Mouse (Mus musculus) adrenal gland, adult (tissue): ENCODE measurements around the gene Tenm4.

Experiments
- DNase-seq, 2 experiments: peaks; one replicate each; pipeline ENCODE4 v3.0.0; 2022 to 2023; ENCODE audit warnings: low spot score in 1 of 2; ENCODE audit not compliant: inconsistent age in 2 of 2

Gene Tenm4

DNA sequence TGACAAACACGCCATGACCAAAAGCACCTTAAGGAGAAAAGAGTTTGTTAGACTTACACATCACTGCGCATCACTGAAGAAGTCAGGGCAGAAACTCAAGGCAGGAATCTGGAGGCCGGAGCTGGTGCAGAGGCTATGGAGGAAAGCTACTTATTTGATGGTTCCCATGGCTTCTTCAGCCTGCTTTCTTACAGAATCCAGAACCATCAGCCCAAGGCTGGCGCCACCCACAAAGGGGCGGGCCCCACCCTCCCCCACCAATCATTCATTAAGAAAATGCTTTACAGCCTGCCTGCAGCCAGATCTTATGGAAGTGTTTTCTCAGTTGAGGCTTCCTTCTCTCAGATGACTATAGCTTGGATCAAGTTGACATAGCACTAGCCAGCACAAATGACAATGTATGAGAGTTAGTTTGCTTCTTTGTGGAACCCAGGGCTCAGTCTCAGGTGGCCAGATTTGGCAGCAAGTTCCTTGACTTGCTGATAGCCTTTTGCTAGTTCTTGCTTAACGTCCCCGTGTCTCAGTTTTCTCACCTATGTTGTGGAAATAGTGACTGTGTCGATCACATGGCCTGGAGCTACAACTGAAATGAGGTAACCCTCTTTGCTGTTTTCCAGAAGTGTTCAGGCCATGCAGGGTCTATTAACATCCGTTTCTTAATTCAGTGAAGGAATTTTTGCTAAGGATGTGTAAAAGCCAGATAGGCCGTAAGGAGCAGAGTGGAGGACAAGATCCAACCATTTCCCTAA lies 32.9 kb downstream of the Tenm4 start:
- no peak for DNase-seq

DNA sequence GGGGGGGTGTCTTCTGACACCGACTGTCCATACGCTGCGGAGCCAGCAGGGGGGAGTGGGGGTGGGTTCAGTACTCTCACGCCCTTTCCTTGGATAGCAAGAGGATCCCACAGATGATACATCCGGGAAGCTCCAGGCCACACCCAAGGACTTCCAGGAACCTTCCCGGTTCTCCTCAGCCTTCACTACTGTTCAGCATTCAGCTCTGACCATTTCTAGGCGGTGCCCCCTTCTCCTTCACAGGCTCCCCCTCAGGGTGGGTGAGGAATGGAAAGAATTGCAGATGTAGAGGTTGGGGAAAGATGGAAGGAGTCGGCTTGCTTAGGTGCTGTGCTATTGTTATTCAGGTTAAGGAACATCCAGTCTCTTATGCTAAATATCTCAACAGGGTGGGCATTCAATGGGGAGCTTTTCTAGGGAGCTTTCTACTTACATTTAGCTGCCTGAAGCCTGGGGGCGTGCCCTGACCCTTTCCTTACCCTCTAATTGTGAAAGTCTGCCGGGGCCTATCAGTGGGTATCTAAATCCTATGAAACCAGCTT lies 33.8 kb downstream of the Tenm4 start:
- no peak for DNase-seq

DNA sequence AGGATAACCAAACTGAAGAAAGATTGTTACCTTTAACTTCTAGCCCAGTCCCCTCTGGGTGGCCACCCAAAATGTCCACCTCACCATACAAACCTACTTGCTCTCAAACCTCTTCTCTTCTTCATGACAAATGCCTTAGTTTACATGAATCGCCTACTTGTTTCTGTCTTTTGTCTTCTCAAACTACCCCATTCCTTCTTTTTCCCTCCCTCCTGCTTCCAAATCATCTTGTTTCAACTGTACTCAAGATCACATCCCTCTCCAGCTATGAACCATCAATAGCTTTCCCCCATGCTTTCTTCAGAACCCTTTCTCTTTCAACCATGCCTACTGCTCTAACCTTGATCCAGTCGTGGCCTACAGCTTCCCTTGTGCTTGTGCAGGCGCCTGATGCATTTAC lies 36.0 kb downstream of the Tenm4 start:
- DNase-seq, result no peak

DNA sequence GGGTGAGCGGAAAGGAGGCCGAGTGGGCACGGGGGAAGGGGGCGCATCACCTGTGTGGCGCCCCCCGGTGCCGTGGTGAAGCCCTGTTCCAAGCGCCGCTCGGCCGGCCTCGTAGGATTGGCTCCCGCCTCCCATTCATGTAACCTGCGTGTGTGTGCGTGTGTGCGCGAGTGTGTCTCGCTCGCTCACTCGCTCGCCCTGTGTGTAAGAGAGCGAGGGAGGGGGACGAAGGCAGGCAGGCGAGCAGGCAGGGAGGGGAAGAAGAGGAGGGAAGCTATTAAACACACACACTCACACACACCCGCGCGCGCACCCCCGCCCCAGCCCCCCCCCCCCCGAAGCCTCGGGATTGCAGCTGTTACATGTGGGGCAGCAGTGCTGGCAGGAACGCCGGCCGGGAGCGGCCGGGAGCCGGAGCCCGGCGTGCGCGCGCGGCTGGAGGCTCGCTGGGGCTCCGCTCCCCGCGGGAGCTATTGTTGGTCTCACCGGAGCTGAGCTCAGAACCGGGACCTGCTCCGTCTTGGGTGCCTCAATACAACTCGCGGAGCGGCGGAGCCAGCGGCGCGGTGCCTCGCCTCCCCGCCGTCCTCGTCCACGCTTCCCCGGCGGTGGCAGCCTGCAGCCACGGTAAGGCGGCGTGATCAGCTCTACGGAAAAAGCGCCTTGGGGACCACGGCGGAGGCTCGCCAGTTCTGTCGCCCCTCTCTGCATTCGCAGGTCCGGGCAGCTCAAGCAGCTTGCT lies 38.9 kb downstream of the Tenm4 start:
- peak; percentile 36 to 89 for DNase-seq

DNA sequence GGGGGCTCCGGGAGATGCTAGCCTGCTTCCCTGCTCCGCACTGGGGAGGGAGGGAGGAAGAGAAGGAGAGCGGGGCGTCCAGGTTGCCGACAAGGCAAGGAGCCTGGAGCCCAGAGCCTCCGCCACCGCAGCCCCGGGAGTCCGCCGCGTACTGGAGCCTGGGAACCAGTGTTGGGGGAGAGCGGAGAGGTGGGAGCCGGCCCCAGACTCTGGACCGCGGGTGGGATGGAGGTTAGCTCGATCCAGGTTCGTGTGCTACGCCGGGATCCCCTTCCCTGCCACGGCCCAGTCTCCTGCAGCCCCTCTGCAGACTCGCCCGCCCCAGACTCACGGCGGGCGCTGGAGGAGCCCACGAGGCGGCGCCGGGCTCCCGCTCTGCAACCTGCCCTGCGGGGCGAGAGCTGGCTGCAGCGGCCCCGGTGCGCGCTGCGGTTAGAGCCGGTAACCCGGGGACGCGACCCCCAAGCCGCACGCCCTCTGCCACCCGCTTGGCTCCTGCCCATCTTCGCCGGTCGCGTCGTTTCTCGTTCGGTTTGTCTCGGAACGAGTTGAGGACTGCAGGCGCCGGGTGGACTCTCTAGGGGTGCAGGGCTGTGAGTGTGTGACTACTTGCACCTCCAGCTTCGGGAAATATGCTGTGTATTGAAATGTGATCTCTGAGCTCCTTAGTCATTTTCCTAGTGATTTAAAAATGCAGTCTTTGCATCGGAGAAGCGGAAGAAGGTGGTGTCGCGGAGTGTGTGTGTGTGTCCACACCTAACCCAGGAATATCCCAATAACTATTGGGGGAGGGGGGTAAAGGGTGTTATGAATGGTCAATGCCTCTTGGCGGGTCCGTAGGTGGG lies 39.7 kb downstream of the Tenm4 start:
- DNase-seq, result peak; percentile 36 to 82

DNA sequence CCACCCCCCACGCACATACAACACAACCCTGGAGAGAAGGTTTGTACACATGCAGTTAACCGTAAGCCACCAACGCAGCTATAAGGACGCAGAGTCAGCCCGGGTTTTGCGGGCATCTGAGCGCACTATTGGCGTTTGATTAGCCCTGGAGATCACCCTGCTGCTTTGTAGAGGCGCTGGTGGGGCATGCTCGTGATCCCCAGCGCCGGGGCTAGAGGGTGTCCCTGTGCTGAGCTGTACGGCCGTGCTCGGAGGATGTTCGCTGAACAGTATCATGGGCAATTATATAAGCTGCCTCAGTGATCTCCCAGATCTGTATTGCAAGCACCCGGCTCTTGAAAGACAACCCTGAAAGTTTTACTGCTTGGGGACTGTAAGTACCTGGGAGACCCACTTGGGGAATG lies 40.6 kb downstream of the Tenm4 start:
- peak; percentile 10 to 74 for DNase-seq

DNA sequence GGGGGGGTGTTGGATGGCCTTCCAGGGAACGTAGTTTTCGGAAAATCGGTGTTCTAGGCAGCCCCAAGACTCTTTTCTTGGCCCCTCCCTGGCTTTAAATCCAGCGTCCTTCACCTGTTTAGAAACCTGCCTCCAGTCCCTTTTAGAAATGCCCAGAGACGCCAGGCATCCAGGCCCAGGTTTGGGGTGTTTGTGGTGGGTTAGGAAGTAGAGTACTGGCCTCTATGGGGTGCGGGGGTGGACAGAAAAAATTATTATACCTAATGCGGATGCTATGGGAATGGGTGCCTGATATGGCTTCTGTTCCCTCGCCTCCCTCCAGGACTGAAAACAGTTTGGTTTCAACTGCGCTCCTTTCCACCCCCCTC lies 41.2 kb downstream of the Tenm4 start:
- DNase-seq, result no peak

DNA sequence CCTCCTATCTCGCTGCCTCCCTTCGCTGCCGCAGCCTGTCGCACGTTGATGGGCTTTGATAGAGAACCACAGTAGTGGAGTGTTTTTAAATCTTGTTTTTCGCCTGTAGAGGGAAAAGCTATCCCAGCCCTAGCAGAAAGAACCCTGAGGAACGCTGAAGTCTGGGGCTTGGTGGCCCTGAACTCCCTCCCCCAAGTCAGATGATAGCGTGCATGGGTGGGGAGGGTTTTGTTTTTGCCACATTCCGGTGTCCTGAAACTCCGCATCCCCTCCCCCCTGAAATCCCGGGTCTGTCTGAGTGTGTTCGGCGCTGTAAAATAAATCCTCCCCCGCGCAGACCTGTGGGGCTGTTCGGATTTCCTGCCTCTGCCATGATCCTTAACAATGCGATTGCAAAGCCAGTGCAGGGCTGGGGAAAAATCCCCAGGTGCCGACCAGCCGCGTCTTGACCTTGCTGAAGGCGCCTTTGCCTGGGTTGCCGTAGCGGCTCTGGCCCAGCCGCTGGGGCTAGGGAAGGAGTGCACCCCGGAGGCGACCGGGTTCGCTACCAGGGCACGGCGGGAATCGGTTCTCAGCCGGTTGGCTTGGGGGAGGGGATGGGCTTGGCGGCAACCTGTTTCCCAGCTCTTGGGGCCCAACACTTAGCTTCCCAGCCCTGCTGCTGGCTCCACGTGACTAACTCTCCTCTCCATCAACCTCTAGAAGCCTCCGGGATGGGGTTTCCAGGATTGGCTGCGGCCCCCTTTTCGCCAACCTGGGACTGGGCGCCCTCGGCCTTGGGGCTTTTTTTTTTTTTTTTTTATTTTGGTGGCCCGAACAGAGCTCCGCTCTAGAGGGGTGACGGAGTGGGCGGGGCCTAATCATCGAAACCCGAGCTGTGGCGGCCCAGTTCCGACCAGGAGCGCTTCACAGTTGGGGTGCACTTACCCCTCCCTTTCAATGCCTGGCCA lies 41.8 kb downstream of the Tenm4 start:
- peak; percentile 42 to 77 for DNase-seq

DNA sequence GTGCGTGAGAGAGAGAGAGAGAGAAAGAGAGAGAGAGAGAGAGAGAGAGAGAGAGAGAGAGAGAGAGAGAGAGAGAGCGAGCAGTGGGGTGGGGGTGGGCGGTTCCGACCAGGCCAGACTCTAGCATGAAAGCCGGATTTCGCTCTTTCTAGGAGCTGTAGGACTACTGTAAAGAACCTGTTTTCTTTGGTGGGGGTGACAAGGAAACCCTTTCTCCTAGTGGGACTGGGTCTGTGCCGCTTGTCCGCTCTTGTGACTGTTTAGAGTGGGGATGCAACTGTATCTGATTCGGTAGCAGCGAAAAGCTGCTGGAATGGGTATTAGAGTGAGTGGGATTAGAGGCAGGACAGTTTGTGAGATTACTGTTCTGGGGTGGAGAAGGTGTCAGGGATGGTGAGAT lies 42.7 kb downstream of the Tenm4 start:
- DNase-seq, result no peak

DNA sequence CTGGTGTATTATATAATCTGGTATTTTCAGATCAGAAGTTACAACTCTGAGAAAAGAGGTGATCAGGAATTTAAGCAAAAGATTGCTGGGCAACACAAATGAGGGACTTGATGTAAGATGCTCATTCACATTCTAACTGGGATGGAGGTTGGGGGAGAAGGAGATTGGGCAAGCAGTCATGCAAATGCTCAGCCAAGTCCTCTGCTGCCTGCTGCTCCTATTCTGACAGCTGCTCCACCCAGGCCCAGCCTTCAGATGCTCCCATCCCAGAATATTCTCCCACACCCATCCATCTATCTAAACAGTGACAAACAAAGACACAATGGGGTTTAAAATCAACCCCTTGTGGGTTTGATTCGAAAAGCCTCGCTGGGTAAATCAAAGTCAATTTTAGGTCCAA lies 43.8 kb downstream of the Tenm4 start:
- no peak for DNase-seq

DNA sequence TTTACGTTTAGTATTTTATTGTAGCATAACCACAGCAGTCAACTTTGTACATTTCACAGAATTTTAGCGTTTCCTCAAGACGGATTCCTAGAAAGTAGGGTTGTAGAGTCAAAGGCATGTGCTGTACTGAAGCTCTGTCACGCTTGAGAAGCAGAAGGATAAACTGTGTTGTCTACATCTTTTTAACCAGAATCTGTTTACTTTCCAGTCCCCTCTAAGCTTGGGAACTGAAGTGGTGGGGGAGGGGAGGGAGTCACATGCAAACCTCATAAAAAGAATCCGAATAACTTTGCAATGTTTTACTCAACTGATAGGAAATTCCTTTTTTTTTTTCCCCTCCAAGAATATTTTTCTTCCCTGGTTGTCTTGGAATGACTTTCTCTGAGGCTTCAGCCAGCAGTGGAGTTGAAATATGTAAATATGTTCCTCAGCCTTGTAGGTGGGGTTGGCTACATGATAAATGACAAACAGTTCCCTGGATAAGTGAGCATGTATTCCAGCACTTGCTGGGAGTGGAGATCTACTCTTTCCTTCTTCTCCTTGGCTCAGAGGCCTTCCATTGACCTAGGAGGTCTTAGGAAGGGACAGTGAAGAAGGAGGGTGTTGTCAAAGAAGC lies 45.0 kb downstream of the Tenm4 start:
- DNase-seq, result no peak

DNA sequence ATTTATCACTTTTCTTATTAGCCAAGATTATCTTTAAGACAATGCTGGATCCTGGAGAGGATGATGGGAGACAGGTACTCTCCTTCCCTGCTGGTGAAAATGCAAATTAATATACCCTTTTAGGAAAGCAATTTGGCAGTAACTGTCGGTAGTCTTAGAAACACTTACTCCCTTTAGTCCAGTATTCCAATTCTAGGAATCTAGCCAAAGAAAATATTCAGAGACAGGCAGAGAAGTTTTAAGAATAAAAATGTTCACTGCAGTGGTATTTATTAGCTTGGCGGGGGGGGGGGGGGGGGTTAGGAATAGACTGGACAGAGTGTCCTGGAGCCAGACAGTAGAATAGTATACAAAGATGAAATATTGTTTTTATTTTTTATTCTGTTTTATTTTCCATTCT lies 48.3 kb downstream of the Tenm4 start:
- DNase-seq, result no peak

DNA sequence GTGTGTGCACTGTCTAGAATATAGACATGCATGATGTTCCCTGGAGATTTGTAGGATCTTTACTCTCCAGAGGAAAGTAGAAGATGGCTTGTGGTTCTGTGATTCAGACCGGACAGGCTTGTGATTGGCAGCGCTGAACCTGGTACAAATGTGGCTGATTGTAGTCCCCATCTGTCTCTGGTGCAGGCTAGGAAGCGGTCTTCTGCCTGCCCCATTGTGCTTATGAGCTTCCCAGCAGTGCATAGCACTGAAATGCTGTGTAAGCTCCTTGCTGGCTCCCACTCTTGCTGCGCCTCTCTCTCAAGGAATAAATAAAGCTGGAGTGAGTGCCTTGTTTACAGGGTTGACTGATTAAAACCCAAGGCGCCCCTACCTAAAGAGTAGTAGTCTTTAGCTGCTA lies 49.6 kb downstream of the Tenm4 start:
- no peak for DNase-seq

DNA sequence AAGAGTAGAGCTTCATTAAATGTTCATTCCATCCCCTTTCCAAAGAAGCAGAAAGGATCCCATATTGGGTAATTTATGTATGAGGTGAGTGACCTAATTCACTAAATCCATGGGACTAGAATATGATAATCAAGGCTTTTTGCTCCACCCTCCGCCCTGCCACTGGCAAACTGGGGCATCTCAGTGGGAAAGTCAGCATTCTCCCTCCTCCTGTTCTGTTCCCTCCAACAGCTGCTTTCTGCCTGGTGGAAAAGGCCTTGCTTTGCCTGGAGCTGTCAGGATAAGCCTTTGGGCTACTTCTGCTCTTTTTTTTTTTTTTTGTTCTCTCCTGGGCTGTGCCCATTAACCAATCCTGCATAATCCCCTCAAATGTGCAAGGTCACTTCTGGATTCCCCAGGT lies 51.5 kb downstream of the Tenm4 start:
- DNase-seq, result no peak

DNA sequence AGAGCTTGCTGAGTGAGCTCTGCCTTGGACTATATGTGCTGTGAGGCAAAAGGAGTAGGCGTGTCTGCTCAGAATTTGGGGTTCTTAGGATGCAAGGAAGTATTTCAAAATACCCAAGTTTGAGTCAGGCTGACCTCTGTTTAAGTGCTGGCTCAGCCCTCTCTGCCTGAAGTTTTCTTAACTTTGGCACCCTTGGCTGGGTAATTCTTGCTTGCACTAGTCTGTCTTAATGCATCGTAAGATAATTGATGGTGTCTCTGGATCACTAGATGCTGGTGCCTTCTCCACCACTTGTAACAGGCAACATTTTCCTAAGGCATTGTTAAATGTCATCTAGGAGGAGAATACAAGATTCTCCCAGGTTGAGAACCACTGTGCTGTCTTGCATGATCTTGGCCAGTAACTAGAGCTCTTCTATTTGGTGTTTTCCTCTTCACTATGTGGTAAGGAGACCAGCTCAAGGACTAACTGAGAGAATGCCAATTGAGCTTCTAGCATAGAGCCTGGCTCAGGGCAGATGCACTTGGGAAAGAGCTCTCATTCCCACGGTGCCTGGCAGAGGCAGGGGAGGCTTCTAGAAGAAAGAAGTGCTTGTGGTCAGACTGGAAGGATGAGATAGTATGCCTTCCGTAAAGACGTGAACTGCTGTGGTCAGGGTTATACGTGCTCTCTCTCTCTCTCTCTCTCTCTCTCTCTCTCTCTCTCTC lies 57.7 kb downstream of the Tenm4 start:
- DNase-seq, result peak in 1 of 2 experiments; percentile 53

DNA sequence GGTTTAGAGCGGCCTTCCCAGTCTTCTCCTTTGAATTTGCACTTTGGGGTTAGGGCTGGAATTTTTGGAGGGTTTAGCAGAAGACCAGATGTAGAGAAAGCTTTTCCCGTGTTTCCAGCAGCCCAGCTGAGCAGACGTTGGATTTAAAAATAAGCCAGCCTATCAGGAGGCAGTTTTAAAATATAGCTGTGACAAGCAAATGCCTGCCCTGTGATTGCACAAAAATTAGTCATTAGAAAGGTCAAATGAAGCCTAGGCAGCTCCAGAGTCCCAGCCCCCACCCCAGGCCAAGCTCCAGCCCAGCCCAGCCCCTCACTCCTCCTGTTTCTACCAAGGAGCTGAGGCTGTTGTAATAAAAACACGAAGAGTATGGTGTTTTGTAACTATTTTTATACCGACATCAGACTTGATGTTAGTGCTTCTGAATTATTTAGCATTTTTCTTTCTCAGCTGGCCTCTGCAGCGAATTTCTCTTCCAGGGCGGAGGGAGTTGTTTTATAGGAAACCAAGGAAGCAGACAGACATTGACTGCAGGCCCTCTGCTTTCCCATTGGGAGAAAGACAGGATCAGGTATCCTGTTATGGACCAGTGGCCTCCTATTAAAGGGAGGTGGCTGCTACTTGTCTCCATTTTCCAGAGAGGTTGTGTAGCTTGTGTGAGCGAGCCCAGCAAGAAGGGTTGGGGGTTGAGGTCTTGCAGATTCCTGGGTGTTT lies 59.1 kb downstream of the Tenm4 start:
- peak; percentile 7 to 83 for DNase-seq

DNA sequence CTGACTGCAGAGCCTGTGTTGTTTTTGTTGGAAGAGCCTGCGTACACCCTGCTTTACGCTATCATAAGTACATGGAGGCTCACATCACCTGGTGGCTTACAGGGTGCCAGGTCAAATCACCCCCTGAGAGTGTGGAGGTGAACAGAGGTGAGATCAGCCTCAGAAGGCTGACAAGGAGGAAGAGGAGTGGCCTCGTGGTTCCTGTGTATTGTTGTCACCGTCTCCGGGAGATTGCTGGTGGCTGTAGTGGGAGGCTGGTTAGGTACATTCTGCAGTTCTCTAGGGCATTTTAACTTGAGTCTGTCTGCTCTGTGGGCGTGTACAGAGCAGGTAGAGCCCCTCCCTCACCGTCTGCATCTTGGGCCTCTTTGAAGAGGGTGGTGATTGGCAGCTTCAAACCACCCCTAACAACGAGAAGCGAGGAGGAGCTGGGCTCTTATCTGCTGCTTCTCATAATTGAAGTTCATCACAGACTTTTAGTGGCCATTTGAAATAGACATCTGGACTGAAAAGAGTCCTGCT lies 59.7 kb downstream of the Tenm4 start:
- no peak for DNase-seq

DNA sequence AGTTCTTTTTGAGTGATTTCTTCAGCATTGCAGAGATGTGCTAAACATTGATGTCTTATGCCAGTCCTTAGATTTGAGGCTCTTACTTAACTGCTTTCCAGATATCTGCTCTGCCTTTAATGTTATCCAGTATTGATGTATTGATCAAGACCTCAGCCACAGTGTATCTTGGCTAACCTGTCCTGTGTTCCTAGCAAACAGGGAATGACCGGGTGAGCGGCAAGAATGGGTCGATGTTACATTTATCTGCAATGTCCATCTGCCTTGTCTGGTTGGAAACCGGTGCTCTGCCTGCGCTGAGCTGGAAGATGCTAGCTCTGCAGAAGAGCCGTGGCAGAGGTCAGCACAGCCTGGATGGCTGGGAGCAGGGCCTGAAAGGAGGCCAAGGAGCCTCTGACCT lies 64.8 kb downstream of the Tenm4 start:
- no peak for DNase-seq

DNA sequence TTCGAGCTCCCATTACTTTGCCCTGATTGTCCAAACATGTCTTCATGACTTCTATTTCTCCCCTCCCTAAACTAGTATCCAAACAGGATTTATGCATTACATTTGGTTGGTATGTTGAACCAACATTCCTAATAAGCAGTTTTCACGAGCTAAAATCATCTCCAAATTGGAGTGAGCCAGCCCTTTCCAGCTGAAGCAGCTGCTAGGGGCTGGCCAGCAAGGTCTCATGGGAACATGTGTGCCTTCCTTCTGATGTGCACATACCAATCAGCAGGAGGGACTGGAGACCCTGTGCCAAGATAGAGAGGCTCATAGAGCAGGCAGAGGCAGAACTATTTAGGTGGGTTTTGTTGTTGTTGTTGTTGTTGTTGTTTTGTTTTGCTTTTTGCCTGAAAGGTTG lies 69.6 kb downstream of the Tenm4 start:
- no peak for DNase-seq
